Mouse (Mus musculus) Muller cell, postnatal 12 days (primary cell): Measurements from ENCODE around the gene N4bp2l1.
"Not testable (repeated sequence)": the region's sequence is repeated elsewhere in the genome, so short reads cannot be mapped to it uniquely, and the experiment has no call there.

Source experiments
- DNase-seq: peaks from one replicate; pipeline ENCODE4 v3.0.0-alpha.2; 2015; ENCODE audit errors: inconsistent ontology term

N4bp2l1 gene

DNA sequence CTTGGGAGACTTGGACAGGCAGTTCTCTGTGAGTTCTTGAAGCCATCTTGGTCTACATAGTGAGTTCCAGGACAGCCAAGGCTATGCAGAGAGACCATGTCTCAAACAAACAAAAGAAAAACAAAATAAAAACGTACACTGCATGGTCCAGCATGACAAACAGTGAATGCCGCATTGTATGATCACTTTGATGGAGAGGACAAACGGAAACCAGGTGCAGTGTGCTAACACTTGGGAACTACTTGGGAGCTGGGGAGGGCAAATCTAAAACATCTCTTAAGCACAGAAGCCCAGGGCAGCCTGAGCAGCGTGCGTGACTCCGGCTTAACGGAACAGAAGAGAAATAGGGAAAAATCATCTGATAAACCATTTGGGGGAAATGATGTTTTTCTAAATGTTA is at the start of gene N4bp2l1:
N4bp2l1 (minus strand) TSS at position 101 of the 400 bp plus-strand sequence.
- DNase-seq = no peak

DNA sequence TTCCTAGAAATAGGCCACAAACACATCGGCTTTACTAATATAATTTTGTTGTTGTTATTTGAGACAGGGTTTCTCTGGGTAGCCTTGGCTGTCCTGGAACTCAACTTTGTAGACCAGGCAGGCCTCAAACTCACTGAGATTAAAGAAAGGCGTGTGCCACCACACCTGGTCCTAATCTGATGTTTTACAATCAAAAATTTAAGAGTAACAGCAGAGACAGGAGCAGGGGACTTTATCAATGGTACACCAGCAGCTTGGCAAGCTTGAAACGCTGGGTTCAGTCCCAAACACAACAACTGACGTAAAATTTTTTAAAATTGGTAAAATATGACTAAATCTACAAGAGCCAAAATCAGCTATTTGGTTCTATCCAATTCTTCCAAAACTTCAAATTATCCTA is 47.9 kb upstream of the N4bp2l1 start:
- DNase-seq = no peak

DNA sequence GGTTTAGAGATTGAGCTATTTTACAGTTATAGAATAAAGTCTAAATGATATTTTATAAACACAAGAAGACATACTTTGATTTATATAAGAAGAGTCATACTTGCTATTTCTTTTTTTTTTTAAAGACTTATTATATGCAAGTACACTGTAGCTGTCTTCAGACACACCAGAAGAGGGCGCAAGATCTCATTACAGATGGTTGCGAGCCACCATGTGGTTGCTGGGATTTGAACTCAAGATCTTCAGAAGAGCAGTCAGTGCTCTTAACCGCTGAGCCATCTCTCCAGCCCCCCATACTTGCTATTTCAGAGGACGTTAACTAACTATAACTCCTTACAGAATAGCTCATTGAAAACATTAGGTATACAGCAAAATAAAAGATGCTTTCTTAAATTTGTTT is 46.4 kb upstream of the N4bp2l1 start:
- not testable (repeated sequence) for DNase-seq

DNA sequence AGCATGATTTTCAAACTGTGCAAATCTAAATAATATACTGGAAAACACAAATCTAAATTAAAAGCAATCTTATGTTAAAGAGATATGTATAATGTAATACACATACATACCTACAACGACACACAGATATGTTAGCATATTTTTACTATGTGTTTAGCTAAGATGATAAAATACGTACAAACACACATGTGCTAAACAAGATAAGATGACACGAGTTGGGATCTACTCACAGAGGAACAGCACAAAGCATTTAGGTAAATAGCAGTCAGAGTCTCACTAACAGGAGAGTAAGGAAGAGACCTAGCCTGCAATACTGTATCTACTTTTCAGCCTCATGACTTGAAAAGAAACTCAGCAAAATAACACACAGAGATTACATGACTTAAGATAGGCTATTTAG is 44.5 kb upstream of the N4bp2l1 start:
- DNase-seq = no peak

DNA sequence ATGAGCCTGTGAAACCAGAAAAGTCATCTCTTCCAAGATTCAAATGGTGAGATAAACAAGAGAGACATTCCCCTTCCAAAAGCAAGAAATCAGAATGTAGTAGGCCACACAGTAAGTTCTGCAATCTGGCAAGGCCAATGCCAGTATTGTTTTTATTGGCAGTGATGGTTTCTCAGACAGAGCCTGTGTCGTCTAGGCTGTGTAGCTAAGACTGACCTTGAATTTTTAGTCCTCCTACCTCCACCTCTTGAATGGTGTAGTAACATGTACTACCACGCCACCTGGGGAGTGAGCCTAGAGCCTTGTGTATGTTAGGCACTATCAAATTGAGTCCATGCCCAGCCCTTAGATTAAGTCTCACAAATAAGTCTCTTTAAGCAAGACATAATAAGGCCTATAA is 32.7 kb upstream of the N4bp2l1 start:
- DNase-seq = no peak

DNA sequence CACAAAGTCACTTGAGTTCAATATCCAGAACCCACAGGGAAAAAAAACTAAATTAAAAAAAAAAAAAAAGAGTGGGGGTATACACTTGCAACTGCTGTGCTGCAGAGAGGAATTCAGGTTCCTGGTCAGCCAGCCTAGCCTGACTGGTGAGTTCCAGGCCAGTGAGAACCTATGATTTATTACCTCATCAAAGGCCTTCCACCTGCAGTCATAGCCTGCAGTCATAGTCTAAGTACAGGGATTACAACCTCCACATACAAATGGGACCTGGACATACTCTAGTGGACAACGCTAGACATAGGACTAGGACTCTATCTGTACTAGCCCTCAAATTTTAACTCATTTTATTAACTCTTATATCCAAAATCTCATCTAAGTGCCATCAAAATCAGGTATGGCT is 32.3 kb upstream of the N4bp2l1 start:
- DNase-seq = no peak

DNA sequence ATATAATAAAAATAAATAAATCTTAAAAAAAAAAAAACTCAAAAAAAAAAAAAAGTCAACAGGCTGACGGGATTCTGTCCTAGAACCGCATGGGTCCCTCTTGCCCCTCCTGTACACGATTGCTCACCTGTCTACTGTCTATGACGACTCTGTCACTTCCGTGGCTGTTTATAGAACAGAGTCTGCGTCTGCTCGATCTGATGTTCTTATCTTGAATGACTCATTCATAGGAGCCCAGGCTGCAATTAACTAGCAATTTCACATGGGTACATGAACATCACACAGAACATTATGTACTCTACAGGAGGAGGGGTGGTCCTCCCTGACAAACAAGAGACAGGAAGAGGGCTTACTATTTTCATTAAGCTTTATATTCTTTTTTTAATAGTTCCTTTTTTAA is 28.5 kb upstream of the N4bp2l1 start:
- DNase-seq = no peak

DNA sequence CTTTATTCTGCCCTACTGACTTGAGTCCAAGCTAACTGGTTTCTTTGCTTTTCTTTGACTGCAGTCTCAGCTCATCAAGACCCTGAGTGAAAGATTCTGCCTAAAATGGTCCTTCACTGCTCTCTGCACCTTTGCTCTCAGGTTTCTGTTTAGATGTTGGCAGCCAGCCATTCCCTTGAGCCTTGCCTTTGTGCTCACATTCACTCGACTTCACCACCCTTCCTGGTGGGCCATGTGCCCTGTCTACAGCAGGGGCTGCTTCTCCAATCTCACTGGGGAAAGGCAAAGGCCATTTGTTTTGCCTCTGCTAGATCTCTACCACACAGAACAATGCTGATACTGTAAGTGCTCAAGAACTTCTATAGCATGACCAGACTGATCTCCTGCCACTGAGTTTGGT is 25.8 kb upstream of the N4bp2l1 start:
- no peak for DNase-seq

DNA sequence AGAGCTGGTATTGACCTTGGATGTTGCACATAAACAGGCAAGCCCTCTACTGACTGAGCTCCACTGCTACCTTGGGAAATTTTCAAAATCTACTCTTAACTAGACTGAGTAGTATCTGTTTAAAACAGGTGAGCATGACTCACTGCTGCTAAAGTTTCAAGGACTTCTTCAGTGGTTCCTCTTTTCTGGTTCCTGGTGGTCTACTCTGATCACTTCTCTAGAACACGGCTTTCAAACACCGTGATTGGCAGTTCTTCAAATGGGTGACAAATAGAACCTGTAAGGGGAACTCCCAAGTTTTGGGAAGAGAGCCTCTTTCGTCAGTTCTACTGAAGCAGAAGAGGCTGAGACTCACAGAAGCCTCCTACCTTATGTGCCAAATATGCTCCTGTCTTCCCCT is 24.6 kb upstream of the N4bp2l1 start:
- no peak for DNase-seq

DNA sequence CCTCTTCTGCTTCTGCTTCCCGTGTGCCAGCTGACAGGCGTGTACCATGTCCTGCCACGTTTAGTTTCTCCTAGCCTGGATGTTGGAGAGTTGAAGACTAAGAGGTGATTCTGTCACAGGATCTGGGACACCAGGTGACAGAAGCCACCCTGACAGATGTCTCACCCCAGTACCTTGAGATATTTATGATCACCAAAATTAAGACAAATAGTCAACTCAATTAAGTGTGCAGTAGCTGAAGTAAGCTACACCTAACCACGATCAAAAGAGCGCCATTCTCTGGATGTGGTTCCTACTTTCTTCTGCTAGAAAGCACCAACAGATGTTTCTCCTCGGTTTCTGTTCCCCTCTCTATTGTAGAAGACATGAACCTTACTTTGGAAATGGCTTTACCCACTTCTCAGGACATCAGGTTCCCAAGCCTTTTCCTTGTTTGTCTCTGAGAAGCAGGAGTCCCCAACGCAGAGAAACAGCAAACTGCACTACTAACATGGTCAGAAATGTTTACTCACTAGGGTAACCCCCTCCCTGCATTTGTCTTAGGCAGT is 23.7 kb upstream of the N4bp2l1 start:
- DNase-seq = no peak

DNA sequence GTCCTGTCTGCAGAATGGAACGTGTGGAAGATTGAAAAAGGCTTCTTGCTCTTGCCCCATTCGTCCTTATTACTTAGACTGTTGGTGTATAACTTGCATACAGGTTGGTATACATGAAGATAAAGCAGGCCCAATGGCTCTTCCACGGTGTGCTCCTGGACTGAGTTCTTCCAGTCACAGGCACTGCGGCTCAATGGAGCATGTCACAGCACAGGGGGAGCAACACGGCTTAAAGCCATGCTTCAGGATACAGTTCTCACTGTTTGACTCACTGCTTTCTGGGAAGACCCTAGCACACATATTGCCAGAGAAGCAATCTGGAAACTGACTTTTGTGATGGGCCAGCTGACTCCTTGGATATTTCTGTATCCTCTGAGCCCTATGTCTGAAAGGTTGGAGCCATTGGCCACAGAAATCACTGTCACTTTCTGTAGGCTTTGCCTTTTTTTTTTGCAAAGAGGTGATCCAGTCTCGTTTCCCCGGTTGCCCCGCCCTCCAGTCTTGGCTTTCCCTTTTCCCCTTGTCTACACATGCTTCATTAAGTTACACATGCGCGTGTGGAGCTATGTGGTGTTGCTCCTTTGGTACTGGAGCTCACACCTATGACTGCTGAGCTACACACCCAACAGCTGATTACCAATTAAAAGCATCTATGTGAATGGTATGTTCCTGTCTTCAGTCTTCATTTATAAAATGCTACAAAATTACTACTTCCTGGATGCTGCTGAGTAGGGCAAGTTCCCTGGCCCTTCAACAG is 21.8 kb upstream of the N4bp2l1 start:
- DNase-seq = no peak

DNA sequence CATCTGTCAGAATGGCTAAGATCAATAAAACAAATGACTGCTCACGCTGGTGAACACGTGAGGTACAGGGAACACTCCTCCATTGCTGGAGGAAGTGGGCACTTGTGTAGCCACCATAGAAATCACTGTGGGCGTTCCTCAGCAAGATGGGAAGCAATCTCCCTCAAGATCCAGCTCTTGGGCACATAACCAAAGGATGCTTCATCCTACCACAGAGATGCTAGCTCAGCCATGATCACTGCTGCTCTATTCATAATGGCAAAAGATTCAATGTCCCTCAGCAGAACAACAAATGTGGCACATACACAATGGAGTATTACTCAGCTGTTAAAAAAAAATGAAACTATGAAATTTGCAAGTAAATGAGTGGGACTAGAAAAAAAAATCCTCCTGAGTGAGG is 19.7 kb upstream of the N4bp2l1 start:
- no peak for DNase-seq

DNA sequence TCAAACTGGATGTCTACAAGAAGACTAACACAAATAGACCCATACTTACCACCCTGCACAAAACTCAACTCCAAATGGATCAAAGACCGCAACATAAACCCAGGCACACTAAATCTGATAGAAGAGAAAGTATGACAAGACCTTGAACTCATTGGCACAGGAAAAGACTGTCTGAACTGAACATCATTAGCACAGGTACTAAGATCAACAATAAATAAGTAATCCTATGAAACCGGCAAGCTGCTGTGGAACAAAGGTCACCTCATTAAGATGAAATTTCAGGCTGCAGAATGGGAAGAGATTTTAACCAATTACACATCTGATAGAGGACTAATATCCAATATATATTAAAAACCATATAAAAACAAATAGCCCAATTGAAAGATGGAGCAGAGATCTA is 19.2 kb upstream of the N4bp2l1 start:
- DNase-seq = no peak

DNA sequence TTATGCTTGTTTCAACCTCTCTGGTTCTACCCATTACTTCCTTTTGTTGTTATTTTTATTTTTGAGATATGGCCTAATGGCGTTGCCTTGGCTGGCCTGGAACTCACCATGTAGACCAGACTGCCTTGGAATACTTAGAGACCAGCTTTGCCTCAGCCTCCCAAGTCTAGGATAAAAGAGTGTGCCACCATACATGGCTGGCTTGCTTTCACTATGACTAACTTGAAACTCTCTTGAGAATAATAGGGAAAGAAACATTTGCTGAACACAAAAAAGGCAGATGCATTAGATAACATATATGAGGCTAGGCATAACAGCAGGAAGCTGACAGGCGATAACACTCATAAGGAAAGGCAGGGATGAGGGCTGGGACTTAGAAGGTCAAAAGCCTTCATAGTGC is 17.1 kb upstream of the N4bp2l1 start:
- DNase-seq = no peak

DNA sequence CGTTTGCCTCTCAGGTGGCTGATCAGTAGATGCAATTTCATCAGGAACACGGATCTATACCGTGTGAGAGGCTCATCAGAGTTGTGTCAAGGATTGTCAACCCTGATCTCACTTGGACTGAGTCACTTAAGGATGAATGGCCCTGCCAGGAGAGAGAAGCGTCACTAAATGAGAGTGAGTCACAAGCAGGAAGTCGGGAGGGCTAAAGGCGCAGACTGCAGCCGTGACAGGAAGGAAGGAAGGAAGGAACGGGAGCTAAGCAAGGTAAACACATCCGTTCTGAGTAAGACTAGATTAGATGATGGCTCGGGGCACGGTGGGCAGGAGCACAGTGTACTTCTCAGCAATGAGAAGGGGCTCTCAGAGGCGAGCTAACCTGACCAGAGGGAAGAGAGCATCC is 14.7 kb upstream of the N4bp2l1 start:
- DNase-seq = no peak

DNA sequence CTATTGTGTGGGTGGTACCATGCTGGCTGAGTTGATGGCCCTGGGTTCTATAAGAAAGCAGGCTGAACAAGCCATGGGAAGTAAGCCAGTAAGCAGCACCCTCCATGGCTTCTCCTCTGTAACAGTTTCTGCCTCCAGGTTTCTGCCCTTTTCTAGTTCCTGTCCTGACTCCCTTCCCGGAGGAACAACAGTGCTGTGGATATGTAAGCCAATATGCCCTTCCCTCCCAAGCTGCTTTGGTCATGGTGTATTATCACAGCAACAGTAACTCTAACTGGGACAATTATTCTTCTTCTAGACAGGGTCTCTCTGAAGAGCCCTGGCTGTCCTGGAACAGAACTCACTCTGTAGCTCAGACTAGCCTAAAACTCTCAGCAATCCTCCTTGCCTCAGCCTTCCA is 14.1 kb upstream of the N4bp2l1 start:
- no peak for DNase-seq

DNA sequence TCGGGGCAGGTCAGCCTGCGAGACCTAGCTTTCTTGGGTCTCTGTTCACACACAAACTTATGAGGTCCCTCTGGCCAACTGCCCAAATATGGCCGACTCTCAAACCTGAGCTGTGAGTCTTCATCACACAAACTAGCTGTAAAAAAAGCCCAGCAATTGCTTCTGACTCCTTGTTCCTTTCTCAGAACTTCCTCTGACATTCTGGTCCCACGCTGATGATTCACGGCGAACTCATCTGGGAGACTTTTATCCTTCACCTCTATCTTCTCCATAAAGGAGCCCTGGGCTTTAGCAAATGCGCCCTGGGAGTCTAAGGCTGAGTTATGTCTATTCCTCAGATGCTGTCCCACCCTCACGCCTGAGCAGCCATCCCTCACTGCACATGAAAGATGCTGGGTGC is 10.6 kb upstream of the N4bp2l1 start:
- no peak for DNase-seq

DNA sequence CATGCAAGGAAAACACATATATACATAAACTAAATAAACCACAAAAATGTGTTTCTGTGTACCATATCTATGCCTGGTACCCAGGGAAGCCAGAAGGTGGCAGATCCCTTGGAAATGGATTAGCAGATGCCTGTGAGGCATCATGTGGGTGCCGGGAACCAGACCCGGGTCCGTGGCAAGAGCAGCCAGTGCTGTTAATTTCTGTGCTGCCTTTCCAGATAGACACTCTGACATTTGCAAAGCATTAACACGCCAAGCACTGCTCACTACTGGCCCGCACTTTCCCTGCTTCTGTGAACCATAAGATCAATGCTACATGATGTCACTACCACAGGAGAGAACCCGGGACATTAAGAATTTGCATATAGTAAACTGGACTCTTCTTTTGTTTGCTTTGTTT is 9.1 kb upstream of the N4bp2l1 start:
- DNase-seq = no peak

DNA sequence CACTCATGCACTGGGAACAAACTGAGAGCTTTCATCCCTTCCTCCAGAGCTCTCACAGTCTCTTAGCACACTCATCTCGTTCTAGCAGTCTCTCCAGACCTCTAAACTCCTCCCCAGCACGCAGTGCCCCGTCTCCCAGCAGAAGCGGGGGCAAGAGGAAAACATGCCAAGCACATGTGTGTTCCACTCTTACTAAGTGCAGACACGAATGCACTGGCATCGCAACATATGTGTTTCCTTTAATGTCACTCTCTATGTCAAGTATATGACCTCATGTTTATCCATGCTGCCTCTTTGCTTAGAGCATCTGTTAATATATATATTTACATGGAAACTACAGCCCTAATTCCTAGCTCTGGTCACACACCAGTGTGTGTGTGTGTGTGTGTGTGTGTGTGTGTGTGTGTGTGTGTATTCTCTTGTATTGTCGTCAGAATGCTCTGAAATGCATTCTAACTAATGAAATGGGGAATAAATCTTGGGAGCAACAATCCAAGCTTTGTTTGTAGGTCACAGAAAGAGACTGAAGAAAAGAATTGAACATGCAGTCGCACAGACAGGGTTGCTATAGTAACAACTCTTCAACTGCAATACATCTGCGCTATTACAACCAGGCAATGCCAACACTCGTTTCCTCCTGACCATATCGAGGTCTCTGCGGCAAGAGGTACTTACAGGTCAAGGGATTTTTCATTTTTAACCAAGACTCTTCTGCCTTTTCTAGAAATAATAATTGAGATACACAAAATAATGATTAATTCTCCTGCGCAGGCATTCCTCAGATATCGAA is 4.6 kb upstream of the N4bp2l1 start:
- DNase-seq = no peak

DNA sequence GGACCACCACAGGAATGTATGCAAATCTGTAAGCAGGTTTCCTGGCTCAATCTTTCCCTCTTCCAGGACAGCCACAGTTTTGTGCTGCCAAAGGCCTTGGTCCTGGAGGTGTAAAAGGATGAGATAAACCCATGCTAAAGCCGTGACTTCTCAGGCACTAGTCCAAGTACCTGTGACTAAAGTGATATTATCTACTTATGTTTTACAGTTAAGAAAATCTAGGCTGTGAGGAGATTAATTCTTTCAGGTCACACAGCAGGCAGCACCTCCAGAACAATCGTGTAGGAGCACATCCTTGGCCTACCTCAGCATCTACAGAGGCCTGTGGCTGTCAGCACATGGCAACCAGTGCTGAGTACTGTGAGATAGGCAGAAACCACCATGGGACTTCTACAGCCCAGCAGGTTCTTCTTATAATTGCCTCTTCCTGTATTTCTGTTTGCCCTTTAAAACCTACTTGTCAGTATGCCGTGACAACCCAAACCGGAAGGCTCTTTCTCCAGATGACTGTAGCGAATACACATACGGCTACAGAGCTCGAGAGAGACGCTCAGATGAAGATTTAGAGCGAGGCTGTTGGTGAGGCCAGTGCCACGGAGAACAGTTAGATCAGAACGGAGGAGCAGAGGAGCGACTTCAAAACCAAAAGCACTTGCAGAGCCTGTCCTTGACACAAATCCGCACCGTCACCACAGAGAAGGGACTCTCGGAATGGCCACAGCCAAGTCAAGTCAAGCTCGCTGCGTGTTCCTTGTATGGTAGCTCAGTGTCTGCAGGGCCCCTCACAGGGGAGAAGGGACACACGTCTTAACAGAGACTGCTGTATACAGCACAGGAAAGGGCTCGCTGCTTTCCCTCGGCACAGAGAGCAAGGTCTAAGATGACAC is 3.8 kb upstream of the N4bp2l1 start:
- DNase-seq = no peak

DNA sequence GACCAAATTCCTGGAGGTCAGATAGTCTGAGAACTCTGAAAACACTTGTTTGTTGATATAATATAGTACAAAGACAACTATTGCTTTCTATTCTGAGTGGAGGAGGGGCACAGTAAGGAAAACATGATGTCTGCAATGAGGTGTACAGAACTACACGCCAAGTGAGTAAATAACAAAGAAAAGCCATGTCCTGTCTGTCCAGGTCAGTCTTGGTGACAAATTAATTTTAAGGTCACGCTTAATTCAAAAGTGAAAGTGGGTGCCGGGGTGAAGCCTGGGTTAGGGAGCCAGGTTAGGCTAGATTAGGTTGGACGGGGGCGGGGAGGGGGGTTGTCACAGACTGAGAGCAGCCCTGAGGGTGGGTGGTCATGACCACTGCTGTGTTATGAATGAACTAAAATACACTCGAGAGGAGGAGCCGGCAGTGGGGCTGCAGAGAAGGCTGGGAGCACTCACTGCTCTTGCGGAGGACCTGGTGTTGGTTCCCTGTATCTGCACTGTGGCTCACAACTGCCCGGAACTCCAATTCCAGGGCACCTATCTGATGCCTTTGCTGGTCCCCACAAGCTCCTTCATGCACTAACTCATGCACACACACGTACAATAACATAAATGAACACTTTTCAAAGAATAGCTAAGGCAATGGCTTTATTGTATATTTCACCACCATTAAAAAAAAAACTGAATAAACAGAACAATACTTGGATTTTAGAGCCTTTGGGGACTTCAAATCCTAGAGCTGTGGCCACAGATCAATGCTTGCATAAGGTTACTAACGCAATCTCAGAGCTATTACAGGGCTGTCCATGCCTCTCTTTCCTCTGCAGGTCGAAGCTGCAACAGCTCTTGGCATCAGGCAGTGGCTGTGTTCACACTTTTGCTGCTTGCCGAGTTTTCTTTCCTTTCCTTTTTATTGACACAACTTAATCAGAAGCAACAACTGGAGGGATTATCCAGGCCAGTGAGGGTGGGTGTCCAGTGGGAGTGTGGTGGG is 2.6 kb upstream of the N4bp2l1 start:
- no peak for DNase-seq
